Mouse (Mus musculus) forebrain, postnatal 0 days (tissue): ENCODE measurements around the gene Polr2b. TPM values are rescaled to one million over a fixed set of nuclear protein-coding genes. Genes with fewer than 3 reads are reported as not detected.

Source experiments
- ATAC-seq: fragments of 200-750 bp; cut with Nextera tagmentation; 2 replicates; pipeline ENCODE4 v1.8.0; 2017; ENCODE audit warnings: mild to moderate bottlenecking, moderate library complexity
- DNase-seq: peaks from one replicate; pipeline ENCODE4 v3.0.0-alpha.2; 2015
- H3K27ac ChIP-seq: fragments of 300-500 bp; sonication (generic); 2 replicates; pipeline ENCODE4 v1.5.1; 2014; ENCODE audit warnings: low read depth, mild to moderate bottlenecking, antibody characterized with exemption, low read length, moderate library complexity, mixed read lengths
- H3K27me3 ChIP-seq: fragments of 300-500 bp; sonication (generic); 2 replicates; pipeline ENCODE4 v1.6.1; 2014; ENCODE audit warnings: mild to moderate bottlenecking, low read length, mixed read lengths; ENCODE audit not compliant: insufficient read depth
- H3K36me3 ChIP-seq: fragments of 300-500 bp; sonication (generic); 2 replicates; pipeline ENCODE4 v1.6.1; 2014; ENCODE audit warnings: mild to moderate bottlenecking, moderate library complexity; ENCODE audit not compliant: insufficient read depth
- H3K4me1 ChIP-seq: fragments of 300-500 bp; sonication (generic); 2 replicates; pipeline ENCODE4 v1.6.1; 2014; ENCODE audit warnings: antibody characterized with exemption; ENCODE audit not compliant: insufficient read depth
- H3K4me2 ChIP-seq: fragments of 300-500 bp; sonication (generic); 2 replicates; pipeline ENCODE4 v1.6.1; 2014; ENCODE audit warnings: low read depth, mild to moderate bottlenecking, moderate library complexity
- H3K4me3 ChIP-seq: fragments of 300-500 bp; sonication (generic); 2 replicates; pipeline ENCODE4 v1.5.1; 2014; ENCODE audit warnings: low read depth, low read length, mixed read lengths
- H3K9ac ChIP-seq: fragments of 300-500 bp; sonication (generic); 2 replicates; pipeline ENCODE4 v1.6.1; 2014; ENCODE audit warnings: mild to moderate bottlenecking
- H3K9me3 ChIP-seq: fragments of 300-500 bp; sonication (generic); 2 replicates; pipeline ENCODE4 v1.6.1; 2016; ENCODE audit warnings: low read length
- CTCF ChIP-seq: sonication (generic); IDR thresholded peaks from 2 replicates; pipeline ENCODE4 v1.5.1; 2016; ENCODE audit warnings: antibody characterized with exemption, control low read depth, low read depth
- WGBS: fragments of 180-500 bp; shearing (Covaris S2); extraction: QIAGEN DNeasy Blood & Tissue Kit; methylation state at CpG from one replicate; pipeline ENCODE4 v1.1.7; 2014; 5-methylcytosine and 5-hydroxymethylcytosine counted together
- polyA plus RNA-seq: library from polyadenylated mRNA; unstranded; fragments of >200 nt; fragmentation: Nextera tagmentation; extraction: Ambion mirVana; gene quantifications from 2 replicates; pipeline ENCODE4 v1.2.1, GENCODE M21; 2015
- total RNA-seq: library from RNA; depleted of rRNA; stranded (reverse); fragments of >200 nt; gene quantifications from 2 replicates; pipeline ENCODE4 v1.2.3, GENCODE M21; 2014

Polr2b gene
- total and polyA plus RNA-seq, 2 experiments from 2014 or later = 53.2 to 97.5 TPM

DNA sequence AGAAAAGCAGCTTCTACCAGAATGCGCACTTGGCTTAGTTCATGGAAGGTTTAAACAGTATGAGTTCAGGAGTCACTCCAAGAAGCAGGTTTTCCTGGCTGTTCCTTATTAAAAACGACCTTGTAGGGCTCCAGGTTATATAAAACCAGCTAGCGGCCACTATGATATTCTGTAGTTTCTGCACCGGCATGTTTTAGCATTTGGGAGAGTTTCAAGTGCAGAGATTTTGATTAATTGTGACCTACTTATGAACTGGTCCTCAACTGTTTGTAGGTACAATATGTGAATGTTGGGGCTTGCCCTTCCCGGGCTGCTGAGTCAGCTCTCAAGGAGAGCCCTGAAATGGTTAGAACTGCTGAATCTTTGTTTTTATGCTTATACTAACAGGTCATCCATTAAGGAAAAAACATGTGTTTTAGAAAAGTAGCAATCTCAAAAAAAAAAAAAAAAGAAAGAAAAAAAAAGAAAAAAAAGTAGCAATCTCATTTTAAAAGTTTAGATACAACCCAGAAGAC, 60.5 kb downstream of the Polr2b start:
- H3K4me2 ChIP-seq = no peak overlapping the region
- WGBS = 89% methylated on average over 5 of the region's 5 CpGs
- no peak overlapping the region for H3K4me3 ChIP-seq
- no peak overlapping the region for H3K27ac ChIP-seq
- ATAC-seq = no peak
- no peaks in the 10 kb centered on the region for H3K9me3 ChIP-seq
- H3K4me1 ChIP-seq = no peaks in the 10 kb centered on the region
- no peaks in the 10 kb centered on the region for H3K36me3 ChIP-seq
- no peak for TF ChIP-seq CTCF
- no peak for DNase-seq
- no peaks in the 10 kb centered on the region for H3K27me3 ChIP-seq
- no peak overlapping the region for H3K9ac ChIP-seq

DNA sequence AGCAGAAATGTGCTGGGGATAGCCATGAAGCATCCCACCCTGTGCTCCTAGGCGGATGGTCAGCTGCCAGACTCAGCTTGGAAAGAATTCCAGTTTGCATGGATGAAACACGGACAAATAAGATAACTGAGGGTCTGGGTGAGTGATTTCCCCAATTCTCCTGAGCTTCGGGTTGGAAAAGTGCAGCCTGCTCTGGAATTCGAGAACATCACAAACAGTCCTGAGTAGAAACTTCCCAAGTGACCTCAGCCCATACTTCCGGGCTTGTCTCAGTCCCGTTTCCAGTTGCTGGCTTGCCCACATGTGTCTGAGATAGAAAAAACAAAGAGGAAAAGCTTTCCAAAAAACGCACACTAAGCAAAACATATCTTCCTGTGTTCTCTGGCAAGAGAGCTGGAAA, 62.3 kb downstream of the Polr2b start:
- Histone ChIP-seq H3K9me3 (no peaks in the 10 kb centered on the region), H3K9ac (no peak overlapping the region), H3K36me3 (no peaks in the 10 kb centered on the region), H3K27ac (no peak overlapping the region), H3K27me3 (no peaks in the 10 kb centered on the region), H3K4me2 (no peak overlapping the region), H3K4me1 (no peaks in the 10 kb centered on the region), H3K4me3 (no peak overlapping the region)
- 84% methylated on average over 7 of the region's 7 CpGs for WGBS
- DNase-seq (no peak), ATAC-seq (no peak)
- TF ChIP-seq CTCF = no peak

DNA sequence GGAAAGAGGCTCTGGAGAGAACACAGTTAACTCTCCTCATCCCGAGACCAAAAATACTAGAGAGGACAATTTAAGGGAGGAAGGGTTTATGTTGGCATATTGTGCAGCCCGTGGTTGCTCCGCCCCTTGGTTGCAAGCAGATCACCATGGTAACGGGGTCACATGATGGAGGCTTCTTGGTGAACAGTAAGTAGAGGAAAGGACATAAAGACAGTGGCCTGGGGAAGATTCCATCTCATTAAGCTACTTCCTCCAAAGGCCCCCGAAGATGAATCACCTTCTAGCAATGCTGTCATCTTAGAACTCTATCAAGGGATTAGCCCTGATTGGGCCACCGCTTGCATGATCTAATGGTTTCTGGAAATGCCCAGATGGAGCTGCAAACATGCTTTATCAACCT, 62.8 kb downstream of the Polr2b start:
- H3K27ac ChIP-seq = no peak overlapping the region
- no peaks in the 10 kb centered on the region for H3K36me3 ChIP-seq
- TF ChIP-seq CTCF = no peak
- H3K27me3 ChIP-seq = no peaks in the 10 kb centered on the region
- no peaks in the 10 kb centered on the region for H3K4me1 ChIP-seq
- no peak overlapping the region for H3K4me2 ChIP-seq
- H3K9me3 ChIP-seq = no peaks in the 10 kb centered on the region
- no peak overlapping the region for H3K4me3 ChIP-seq
- ATAC-seq (no peak), DNase-seq (no peak)
- H3K9ac ChIP-seq = no peak overlapping the region
- 62% methylated on average over 6 of the region's 6 CpGs for WGBS

DNA sequence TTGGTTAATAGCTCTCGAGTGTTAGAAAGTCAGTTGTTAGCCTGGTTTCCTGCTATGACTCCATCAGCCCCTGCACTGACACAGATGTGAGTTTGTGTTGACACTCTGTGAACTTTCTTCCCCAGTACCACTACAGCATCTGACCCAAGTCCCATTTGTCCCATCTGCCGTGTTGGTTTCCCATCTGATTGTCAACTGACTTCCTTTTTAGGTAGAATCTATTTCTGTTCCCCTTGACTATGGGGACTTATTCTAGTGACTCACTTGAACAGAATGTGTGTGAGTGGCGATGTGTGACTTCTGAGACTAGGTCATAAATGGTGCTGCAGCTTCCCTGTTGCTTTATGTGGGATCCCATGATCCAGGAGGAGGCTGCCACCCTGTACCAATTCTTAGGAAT, 65.0 kb downstream of the Polr2b start:
- DNase-seq = no peak
- no peak overlapping the region for H3K27ac ChIP-seq
- H3K27me3 ChIP-seq = no peaks in the 10 kb centered on the region
- no peak for ATAC-seq
- H3K4me2 ChIP-seq = no peak overlapping the region
- 85% methylated on average over 3 of the region's 3 CpGs for WGBS
- no peak overlapping the region for H3K4me3 ChIP-seq
- TF ChIP-seq CTCF = no peak
- no peaks in the 10 kb centered on the region for H3K4me1 ChIP-seq
- H3K9me3 ChIP-seq = no peaks in the 10 kb centered on the region
- H3K36me3 ChIP-seq = no peaks in the 10 kb centered on the region
- H3K9ac ChIP-seq = no peak overlapping the region

DNA sequence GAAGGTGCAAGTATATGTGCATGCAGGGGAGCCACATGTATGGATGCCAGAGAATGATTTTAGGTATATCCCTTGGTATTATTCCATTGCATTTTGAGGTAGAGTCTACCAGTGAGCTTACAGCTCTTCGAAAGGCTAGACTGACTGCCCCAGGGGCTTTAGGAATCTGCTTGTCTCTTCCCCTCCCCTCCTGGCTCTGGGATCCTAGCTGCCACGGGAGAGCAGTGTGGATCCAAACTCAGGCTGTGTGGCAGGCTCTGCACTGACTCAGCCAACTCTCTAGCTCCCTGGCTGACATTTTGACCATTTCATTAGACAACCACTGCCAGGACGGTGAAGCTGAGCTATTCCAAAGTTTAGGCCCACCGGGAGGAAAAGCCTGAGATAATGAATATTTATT, 65.6 kb downstream of the Polr2b start:
- Histone ChIP-seq H3K9ac (no peak overlapping the region), H3K27ac (no peak overlapping the region), H3K4me2 (no peak overlapping the region), H3K4me1 (no peaks in the 10 kb centered on the region), H3K36me3 (no peaks in the 10 kb centered on the region), H3K9me3 (no peaks in the 10 kb centered on the region), H3K4me3 (no peak overlapping the region), H3K27me3 (no peaks in the 10 kb centered on the region)
- TF ChIP-seq CTCF = no peak
- 68% methylated on average over 4 of the region's 4 CpGs for WGBS
- DNase-seq (no peak), ATAC-seq (no peak)

DNA sequence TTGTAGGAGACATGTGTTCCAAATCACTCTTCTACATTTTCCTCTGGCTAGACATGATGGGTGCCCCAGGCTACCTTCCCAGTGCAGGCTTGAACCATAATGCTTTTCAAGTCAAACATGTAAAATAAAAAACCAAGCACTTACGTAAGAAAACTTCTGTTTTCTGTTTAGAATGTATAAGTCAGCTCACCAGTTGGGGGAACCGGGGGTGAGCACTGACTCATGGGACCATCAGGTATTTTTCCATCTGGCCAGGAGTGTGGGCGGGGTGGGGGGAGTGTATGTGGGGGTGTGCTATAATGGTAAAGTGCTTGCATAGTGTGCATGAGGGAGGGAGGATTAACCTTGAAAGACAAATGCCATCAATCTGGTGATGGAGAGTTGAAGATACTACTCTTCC, 68.1 kb downstream of the Polr2b start:
- Histone ChIP-seq H3K36me3 (no peaks in the 10 kb centered on the region), H3K27me3 (no peaks in the 10 kb centered on the region), H3K4me3 (no peak overlapping the region), H3K27ac (no peak overlapping the region), H3K9me3 (no peaks in the 10 kb centered on the region), H3K4me1 (no peaks in the 10 kb centered on the region), H3K9ac (no peak overlapping the region), H3K4me2 (no peak overlapping the region)
- DNase-seq = no peak
- TF ChIP-seq CTCF = no peak
- no peak for ATAC-seq
- WGBS = 95% methylated on average over 3 of the region's 3 CpGs

DNA sequence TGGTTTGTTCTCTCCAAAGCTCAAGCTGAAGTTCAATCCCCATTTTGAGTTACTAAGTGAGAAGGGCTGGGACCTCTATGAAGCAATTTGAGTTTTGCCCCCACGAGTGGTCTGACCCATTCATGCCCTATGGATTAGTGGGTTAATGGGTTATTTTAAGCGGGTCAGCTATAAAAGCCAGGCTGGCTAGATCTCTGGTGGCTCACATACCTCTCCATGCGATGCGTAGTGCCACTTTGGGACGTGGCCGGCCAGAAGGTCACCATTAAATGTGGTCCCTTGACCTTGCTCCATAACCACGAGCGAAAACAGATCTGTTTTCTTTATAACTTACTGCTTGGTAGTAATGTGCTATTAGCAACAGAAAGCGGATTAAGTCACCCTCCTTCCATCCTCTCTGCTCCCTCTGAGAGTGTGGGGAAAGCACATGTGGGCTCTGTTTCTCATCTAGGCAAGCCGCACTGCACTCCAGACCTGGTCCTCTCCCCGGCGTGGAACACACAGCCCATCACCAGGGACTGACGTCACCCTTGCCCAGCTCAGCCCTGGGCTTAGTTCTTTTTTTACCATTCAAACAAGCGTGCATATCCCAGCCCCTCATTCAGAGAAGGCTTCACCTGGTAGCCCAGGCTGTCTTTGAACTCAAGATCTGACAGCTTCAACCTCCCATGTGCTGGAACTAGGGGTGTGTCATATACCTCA, 69.6 kb downstream of the Polr2b start:
- Histone ChIP-seq H3K36me3 (no peaks in the 10 kb centered on the region), H3K4me1 (no peaks in the 10 kb centered on the region), H3K9me3 (no peaks in the 10 kb centered on the region), H3K27me3 (no peaks in the 10 kb centered on the region), H3K27ac (no peak overlapping the region), H3K4me2 (no peak overlapping the region), H3K4me3 (no peak overlapping the region), H3K9ac (no peak overlapping the region)
- DNase-seq = no peak
- no peak for TF ChIP-seq CTCF
- 76% methylated on average over 14 of the region's 14 CpGs for WGBS
- ATAC-seq = no peak
